Mouse (Mus musculus) adipocyte (in vitro differentiated cells): ENCODE measurements around the gene Ttc30a2.
"Not testable (repeated sequence)": the region's sequence is repeated elsewhere in the genome, so short reads cannot be mapped to it uniquely, and the experiment has no call there.

Source experiments
- DNase-seq: peaks from one replicate; pipeline ENCODE4 v3.0.0-alpha.2; 2016; ENCODE audit warnings: low spot score

The Ttc30a2 gene

GRCm38 (mm10) chr2:75980933-75981439 lies 3.0 kb upstream of the Ttc30a2 start:
- DNase-seq = not testable (repeated sequence)

GRCm38 (mm10) chr2:75976070-75976469 lies 1.9 kb downstream of the Ttc30a2 start:
- DNase-seq = not testable (repeated sequence)

- no peak for DNase-seq
Measured at GRCm38 (mm10) chr2:75974131-75974530, 3.8 kb downstream of the Ttc30a2 start.

- DNase-seq = peak; percentile 85
Measured at GRCm38 (mm10) chr2:75964972-75965371, 13.0 kb downstream of the Ttc30a2 start.

- DNase-seq = peak; percentile 60
Measured at GRCm38 (mm10) chr2:75964512-75964911, 13.5 kb downstream of the Ttc30a2 start.

GRCm38 (mm10) chr2:75964051-75964450 lies 13.9 kb downstream of the Ttc30a2 start:
- DNase-seq = peak; percentile 23

GRCm38 (mm10) chr2:75963211-75963840 lies 14.6 kb downstream of the Ttc30a2 start:
- no peak for DNase-seq

GRCm38 (mm10) chr2:75960366-75961330 lies 17.3 kb downstream of the Ttc30a2 start:
- DNase-seq = peak; percentile 24

- DNase-seq = no peak
Measured at GRCm38 (mm10) chr2:75959850-75960365, 18.1 kb downstream of the Ttc30a2 start.

- no peak for DNase-seq
Measured at GRCm38 (mm10) chr2:75959183-75959849, 18.7 kb downstream of the Ttc30a2 start.

GRCm38 (mm10) chr2:75955709-75956108 lies 22.3 kb downstream of the Ttc30a2 start:
- DNase-seq = no peak

GRCm38 (mm10) chr2:75953320-75953719 lies 24.6 kb downstream of the Ttc30a2 start:
- DNase-seq = no peak

GRCm38 (mm10) chr2:75950685-75951084 lies 27.3 kb downstream of the Ttc30a2 start:
- DNase-seq = no peak

- DNase-seq = peak; percentile 92
Measured at GRCm38 (mm10) chr2:75938117-75939063, 39.6 kb downstream of the Ttc30a2 start, which contains the start of gene Ttc30b. Gene Ttc30b (minus strand): TSS chr2:75938585.

- peak; percentile 26 for DNase-seq
Measured at GRCm38 (mm10) chr2:75937520-75938116, 40.4 kb downstream of the Ttc30a2 start.

GRCm38 (mm10) chr2:75936685-75937084 lies 41.3 kb downstream of the Ttc30a2 start:
- not testable (repeated sequence) for DNase-seq

- DNase-seq = no peak
Measured at GRCm38 (mm10) chr2:75933541-75933940, 44.4 kb downstream of the Ttc30a2 start.

- no peak for DNase-seq
Measured at GRCm38 (mm10) chr2:75930941-75931340, 47.0 kb downstream of the Ttc30a2 start.

GRCm38 (mm10) chr2:75929786-75930444 lies 48.1 kb downstream of the Ttc30a2 start:
- DNase-seq = no peak

GRCm38 (mm10) chr2:75929141-75929540 lies 48.8 kb downstream of the Ttc30a2 start:
- DNase-seq = no peak
